Mouse (Mus musculus) heart, postnatal 14 days (tissue): ENCODE data around the gene Tspan15. TPM values are rescaled to one million over a fixed set of nuclear protein-coding genes. Genes with fewer than 3 reads are reported as not detected.
A peak's percentile ranks its signal among the peaks of the same experiment; 100 is the strongest.

Source experiments
- DNase-seq, 2 experiments: peaks; one replicate each; pipeline ENCODE4 v3.0.0; 2021 to 2022
- intact Hi-C: fragments of 180-260 bp; cut with DNase I; formaldehyde crosslinking; loops from one replicate; pipeline ENCODE4 v1.15.1; 2025
- total RNA-seq, 2 experiments: library from RNA; stranded (reverse); gene quantifications; 2 replicates each; pipeline ENCODE4 v1.2.3; 2021

Tspan15 gene
- total RNA-seq, 2 experiments from 2014 or later, result 10.6 to 11.5 TPM

DNA sequence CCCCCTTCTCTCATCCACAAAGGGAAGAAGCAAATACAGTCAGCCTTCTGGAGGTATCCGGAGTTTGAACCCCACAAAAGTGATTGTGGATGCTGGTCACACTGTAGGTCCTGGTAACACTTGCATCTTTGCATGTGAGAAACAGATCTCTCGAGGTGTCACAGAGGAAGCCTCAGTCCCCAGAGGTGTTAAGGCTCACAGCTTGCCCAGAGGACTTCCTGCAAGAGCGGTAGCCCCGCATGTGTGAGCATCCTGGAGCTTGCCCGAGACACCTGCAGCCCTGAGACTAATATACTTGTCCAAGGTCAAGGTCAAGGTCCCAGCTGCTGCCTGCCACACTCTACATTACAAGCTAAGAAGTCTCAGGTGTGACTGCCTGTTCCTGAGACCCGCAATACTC is 36.1 kb downstream of the Tspan15 start:
- intact Hi-C loops, result no loop called here
- no peak for DNase-seq

GRCm38 (mm10) chr10:62194461-62194860 is 36.6 kb downstream of the Tspan15 start:
- intact Hi-C loops, result no loop called here
- DNase-seq, result no peak

- intact Hi-C loops, result no loop called here
- no peak for DNase-seq
Observed at GRCm38 (mm10) chr10:62194043-62194442, 37.0 kb downstream of the Tspan15 start.

- intact Hi-C loops, result no loop called here
Observed at GRCm38 (mm10) chr10:62192701-62193157, 38.3 kb downstream of the Tspan15 start.

DNA sequence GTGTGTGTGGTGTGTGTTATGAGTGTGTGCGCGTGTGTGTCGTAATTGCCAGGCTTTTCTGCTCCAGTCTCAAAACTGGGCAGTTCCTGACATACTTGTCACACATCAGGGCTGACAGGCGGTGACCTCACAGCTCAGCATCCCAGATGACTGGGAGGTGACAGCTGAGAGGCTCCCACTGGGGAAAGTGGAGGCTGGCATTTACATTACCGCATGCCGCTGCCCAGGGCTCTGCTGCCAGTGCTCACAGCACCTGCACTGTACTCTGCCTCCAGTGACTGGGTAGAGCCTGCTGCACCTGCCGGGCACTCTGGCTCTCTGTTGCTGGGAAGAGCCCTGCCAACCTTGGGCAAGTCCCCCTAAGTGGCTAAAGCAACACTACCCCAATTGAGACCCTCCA is 40.2 kb downstream of the Tspan15 start:
- intact Hi-C loops, result no loop called here
- no peak for DNase-seq

More at GRCm38 (mm10) chr10:62192701-62193157, 38.3 kb downstream of the Tspan15 start:
- DNase-seq, result peak in 1 of 2 experiments; percentile 29

- intact Hi-C loops, result loop anchor here (5.0 to 10.0 kb wide), 2 partner anchors 185 to 222 kb away; partner anchors contain the start of gene Hk1
- no peak for DNase-seq
Observed at GRCm38 (mm10) chr10:62189910-62190309, 41.1 kb downstream of the Tspan15 start.

DNA sequence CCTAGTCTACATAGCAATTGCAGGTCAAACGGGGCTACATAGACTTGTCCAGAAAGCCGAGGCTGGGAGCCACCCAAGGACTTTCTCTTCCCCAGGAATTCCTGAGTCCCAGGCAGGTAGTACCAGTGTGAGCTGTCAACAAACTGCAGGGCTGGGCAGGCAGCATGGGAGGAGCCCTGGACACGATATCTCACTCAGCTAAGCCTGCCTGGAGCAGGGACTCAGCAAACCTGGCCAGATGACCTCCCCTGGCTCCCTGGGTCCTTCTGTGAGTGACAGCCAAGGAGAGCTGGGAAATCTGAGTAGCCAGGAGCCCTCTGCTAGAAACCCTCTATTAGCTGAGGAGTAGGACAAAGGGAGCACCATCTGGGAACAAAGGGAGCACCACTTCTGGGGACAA is 41.7 kb downstream of the Tspan15 start:
- no peak for DNase-seq
- intact Hi-C loops, result loop anchor here (5.0 to 10.0 kb wide), 2 partner anchors 185 to 223 kb away; partner anchors contain the start of gene Hk1

- peak; percentile 82 to 90 for DNase-seq
- intact Hi-C loops, result loop anchor here (1.0 to 10.0 kb wide), 4 partner anchors 51 to 225 kb away; partner anchors contain the start of gene Hk1
Observed at GRCm38 (mm10) chr10:62186882-62187281, 44.2 kb downstream of the Tspan15 start.

DNA sequence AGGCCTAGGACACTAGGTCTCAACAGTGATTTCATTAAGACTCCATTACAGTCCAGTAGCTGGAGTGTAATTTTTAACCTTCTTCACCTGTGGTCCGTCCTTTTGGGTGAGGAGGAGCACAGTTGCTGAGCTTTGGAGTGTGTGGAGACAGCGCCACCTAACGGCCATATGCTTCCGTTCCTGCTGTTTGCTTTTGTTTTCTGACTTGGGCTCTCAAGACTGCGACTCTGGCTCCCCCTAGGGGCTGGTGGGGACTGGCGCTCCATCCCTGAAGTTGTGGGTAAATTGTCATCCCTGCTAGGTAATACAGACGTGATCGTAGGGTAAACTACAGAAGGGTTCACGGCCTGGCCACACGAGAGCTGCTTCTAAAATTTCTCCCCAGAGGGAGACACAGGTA is 48.0 kb downstream of the Tspan15 start:
- intact Hi-C loops, result loop anchor here (1.0 to 10.0 kb wide), 6 partner anchors 78 to 341 kb away; partner anchors contain the start of gene Hk1
- DNase-seq, result peak; percentile 94 to 95

- no peak for DNase-seq
- intact Hi-C loops, result loop anchor here (1.0 to 10.0 kb wide), 6 partner anchors 77 to 340 kb away; partner anchors contain the start of gene Hk1
Observed at GRCm38 (mm10) chr10:62182471-62183014, 48.5 kb downstream of the Tspan15 start.

- intact Hi-C loops, result loop anchor here (2.0 to 10.0 kb wide), 5 partner anchors 129 to 339 kb away; partner anchors contain the start of gene Hk1
Observed at GRCm38 (mm10) chr10:62181701-62182100, 49.4 kb downstream of the Tspan15 start.

DNA sequence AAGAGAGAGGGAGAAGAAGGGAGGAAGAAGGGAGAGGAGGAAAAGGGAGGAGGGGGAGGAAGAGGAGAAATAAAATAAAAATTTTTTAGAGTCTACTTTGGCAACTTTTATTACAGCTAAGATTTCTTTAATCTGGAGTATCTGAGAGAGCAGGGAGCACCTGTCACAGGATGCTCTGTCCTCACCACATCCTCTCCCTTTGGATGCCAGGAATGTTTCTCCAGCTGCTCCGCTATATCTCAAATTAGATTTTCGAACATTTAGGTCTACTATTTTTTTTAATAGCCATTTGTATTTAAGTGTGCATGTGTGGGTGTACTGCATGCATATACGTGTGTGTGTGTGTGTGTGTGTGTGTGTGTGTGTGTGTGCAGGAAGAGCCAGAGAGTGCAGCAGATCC is 51.1 kb downstream of the Tspan15 start:
- intact Hi-C loops, result loop anchor here (5.0 to 10.0 kb wide), 4 partner anchors 128 to 338 kb away; partner anchors contain the start of gene Hk1
- DNase-seq, result no peak

More at GRCm38 (mm10) chr10:62181701-62182100, 49.4 kb downstream of the Tspan15 start:
- no peak for DNase-seq

DNA sequence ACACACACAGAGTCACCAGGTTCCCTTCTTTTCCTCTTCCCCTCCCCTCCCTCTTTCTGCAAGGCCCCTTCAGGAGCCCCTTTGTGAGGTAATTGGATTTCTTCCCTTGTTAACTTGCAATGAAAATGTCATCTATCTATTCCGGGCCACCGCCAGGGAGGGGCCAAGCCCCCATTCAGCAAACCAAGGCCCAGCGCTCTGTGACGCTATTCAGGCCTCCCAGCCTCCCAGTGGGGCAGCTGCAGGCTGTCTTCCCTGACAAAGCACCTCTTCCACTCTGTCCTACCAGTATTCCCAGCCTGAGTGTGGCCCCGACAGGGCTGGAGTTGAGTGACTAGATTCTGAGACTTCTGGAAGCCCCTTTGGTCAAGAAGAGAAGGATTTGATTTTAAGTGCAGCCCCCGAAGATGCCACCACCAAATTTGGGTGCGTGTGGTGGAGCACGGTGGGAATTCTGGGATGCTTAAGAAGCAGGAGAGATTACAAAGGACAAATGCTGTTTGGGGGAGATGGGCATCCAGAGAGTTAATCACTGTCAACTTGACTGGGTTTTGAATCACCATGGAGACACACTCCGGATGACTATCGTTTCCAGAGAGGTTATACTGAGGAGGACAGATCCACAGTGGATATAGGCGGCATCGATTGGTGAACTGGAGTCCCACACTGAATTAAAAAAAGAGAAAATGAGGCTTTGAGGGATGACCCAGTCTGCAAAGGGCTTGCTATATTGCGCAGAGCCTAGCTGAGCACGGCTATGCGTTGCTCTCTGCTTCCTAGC is 56.3 kb downstream of the Tspan15 start:
- intact Hi-C loops, result no loop called here
- DNase-seq, result no peak

DNA sequence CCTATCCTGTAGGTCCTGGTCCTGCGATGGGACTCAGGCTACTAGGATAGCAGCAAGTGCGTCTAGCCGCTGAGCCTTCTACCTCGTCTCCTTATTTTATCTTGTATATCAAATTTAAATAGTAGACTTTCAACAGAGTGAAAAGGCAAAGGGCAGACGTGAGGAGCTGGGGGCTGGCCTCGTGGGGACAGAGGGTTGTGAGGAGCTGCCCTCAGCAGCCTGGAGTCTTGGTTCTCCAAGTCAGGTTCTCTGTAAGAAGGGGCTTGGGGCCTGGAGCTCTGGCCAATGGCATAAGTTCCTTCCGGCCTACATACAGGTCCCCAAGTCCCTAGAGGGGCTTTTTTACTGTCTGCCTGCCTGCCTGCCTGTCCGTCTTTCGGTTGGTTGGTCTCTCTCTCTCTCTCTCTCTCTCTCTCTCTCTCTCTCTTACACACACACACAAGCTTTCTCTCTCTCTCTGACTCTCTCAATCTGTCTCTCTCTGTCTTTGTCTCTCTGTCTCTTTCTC is 57.1 kb downstream of the Tspan15 start:
- no peak for DNase-seq
- intact Hi-C loops, result no loop called here

DNA sequence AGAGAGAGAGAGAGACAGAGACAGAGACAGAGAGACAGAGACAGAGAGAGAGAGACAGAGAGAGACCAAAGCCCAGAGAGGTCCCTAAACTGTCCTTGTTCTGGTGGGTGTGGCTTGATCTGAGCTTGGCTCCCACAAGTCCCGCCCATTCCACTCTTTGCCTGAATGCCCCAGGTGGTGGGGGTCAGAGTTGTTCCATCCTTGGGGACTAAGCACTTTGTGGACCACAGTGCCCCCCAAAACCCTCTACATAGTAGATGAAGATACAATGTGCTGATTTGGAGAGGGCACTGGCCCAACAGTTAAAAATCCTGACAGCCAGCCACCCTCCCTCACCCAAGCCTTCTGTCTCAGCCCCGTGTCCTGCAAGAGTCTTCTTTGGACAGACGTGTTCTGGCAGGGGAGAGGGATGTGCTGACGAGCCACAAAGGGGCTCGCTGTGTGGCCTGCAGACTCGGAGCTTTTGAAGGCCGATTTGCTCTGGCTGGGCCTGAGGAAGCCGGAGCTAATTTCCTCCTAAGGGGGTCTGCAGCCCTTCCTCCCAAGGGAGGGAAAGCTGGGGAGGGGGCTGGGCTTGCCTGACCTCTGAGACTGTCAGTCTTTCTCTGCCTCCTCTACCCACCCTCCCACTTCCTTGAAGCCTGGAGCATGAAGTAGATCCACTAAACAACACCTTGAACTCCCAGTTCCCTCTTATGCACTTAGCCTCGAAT is 58.1 kb downstream of the Tspan15 start:
- intact Hi-C loops, result no loop called here
- no peak for DNase-seq

- intact Hi-C loops, result no loop called here
- peak; percentile 9 to 18 for DNase-seq
Observed at GRCm38 (mm10) chr10:62162410-62162809, 68.6 kb downstream of the Tspan15 start.

- intact Hi-C loops, result no loop called here
- DNase-seq, result no peak
Observed at GRCm38 (mm10) chr10:62149929-62150328, 81.1 kb downstream of the Tspan15 start.

GRCm38 (mm10) chr10:62147466-62148248 is 83.4 kb downstream of the Tspan15 start:
- intact Hi-C loops, result no loop called here
- DNase-seq, result no peak

- intact Hi-C loops, result no loop called here
- no peak for DNase-seq
Observed at GRCm38 (mm10) chr10:62145957-62146356, 85.1 kb downstream of the Tspan15 start.

DNA sequence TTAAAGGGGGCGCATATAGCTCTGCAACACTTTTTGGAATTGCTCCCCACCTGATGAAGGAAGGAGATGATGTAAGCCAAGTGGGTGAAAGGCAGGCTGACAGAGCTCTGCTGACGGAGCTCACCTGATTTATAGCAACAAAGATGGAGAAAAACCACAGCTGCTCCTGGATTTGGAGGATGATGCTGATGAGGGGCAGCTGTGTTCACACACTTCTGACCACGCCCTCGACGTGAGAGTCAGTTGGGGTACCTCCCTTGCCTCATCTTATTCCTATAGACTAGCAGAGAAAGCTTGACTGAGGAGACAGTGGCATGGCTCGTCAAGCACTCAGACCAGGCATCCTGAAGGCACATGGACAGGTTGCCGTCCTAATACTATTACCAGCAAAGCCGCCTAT is 87.2 kb downstream of the Tspan15 start, which contains the start of gene Fam241b:
Fam241b (minus strand) TSS at position 101 of the 400 bp plus-strand sequence.
- intact Hi-C loops, result no loop called here

More for the DNA sequence above, 87.2 kb downstream of the Tspan15 start, which contains the start of gene Fam241b:
- no peak for DNase-seq
